Mouse (Mus musculus): ENCODE measurements around the gene Efcab11. TPM values are rescaled to one million over a fixed set of nuclear protein-coding genes. Genes with fewer than 3 reads are reported as not detected.

The Efcab11 gene
- total RNA-seq (2015; ENCODE audit: low replicate concordance) (2.3 and 6.5 TPM in 2 replicates), total RNA-seq (2017; ENCODE audit: low replicate concordance) (4.9 and 6.0 TPM in 2 replicates)

DNA sequence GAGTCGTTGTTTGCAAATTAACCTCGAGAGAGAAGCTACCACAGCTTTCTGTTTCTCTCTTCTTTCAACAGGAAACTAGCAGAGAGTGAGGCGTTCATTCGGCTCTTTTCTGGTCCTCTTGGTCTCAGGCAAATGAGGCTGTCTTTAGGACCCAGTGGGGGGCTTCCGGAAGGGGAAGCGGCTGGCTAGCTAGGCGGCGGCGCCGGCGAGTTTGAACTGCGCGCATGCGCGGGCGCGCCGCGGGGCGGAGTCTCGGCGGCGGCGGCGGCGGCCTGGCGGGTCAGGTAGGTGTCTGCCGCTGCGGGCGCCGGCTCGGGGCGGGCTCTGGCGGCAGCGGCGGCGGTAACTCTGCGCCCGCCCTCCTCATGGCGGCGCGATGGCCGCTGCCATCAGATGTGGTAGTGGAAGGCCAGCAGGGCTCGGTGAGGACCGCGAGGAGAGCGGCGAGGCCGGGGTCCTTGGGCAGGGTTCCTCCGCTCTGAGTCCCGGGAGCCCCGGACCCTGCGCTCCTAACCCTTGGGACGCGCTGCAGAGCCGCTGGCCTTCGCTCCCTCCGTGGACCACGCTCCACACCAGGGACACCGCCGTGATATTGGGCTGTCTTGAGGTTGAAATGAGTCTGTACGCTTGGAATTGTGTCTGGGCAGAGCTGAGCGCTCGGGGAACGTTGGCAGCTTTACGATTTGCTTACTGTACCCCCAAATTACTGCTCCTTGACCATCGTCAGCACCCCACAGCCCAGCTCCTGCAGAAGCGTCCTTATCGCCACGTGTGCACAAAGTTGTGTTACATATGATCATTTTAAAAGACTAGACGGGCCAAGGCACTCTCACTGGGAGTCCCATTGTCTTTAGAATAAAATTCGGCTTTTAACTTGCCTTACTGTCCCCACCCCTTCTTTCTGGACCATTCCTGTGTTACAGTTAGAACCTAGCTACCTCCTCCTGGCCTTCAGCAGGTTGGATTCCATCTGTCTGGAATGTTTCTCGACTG is at the start of gene Efcab11, which contains the start of gene Tdp1:
Gene Efcab11 (minus strand): TSS at position 171 of the 993 bp plus-strand sequence.
Gene Tdp1 (plus strand): TSS at position 249 of the 993 bp plus-strand sequence.
- ATAC-seq (replicated peaks; ENCODE audit: low FRiP score, poor library complexity, severe bottlenecking), result peak; percentile 79

- ATAC-seq (replicated peaks; ENCODE audit: low FRiP score, poor library complexity, severe bottlenecking), result no peak
Measured at GRCm38 (mm10) chr12:99933630-99934029, 49.4 kb upstream of the Efcab11 start.

DNA sequence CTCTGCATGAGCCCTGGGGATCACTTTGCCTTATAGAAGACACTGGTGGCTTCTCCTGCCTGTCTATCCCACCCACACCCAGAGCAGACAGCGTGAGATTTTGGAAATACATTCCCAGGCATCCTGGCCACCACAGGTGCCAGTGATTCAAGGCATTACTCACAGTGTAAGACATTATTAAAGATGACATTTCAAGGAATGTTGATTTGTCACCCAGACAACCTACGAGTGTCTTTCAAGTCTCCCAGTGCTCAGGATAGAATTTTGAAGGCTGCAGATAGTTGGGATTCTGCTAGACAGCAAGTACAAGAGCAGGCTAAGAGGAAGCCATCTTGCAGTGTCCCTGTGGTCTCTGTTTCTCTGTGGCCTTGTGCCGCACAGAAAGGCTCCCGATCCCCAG is 48.0 kb upstream of the Efcab11 start:
- ATAC-seq (replicated peaks; ENCODE audit: low FRiP score, poor library complexity, severe bottlenecking), result no peak

- ATAC-seq (replicated peaks; ENCODE audit: low FRiP score, poor library complexity, severe bottlenecking), result no peak
Measured at GRCm38 (mm10) chr12:99929160-99929559, 44.9 kb upstream of the Efcab11 start.

GRCm38 (mm10) chr12:99928311-99928710 is 44.1 kb upstream of the Efcab11 start:
- ATAC-seq (replicated peaks; ENCODE audit: low FRiP score, poor library complexity, severe bottlenecking), result no peak

GRCm38 (mm10) chr12:99923703-99924102 is 39.5 kb upstream of the Efcab11 start:
- ATAC-seq (replicated peaks; ENCODE audit: low FRiP score, poor library complexity, severe bottlenecking), result no peak

- ATAC-seq (replicated peaks; ENCODE audit: low FRiP score, poor library complexity, severe bottlenecking), result no peak
Measured at GRCm38 (mm10) chr12:99923131-99923606, 38.9 kb upstream of the Efcab11 start.

- no peak for ATAC-seq (replicated peaks; ENCODE audit: low FRiP score, poor library complexity, severe bottlenecking)
Measured at GRCm38 (mm10) chr12:99921045-99921444, 36.8 kb upstream of the Efcab11 start.

DNA sequence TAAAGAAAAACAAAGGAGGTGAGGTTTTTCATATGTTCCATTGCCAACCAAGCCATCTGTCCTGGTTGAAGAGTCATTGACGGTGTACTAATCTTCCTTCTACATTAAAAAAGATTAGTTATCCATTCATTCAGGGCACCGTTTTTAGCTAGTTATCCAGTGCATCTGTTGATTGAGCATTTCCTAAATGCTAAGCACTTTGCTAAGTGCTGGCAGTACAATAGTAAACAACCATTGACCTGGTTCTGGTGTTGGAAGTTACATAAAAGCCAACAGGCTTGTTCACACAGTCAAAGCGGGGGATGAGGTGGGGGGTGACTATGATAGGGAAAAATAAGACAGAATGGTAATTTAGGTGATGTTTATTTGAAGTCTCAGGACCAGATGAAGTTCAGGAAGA is 35.4 kb upstream of the Efcab11 start:
- ATAC-seq (replicated peaks; ENCODE audit: low FRiP score, poor library complexity, severe bottlenecking), result no peak

GRCm38 (mm10) chr12:99917800-99918427 is 33.7 kb upstream of the Efcab11 start:
- no peak for ATAC-seq (replicated peaks; ENCODE audit: low FRiP score, poor library complexity, severe bottlenecking)

- no peak for ATAC-seq (replicated peaks; ENCODE audit: low FRiP score, poor library complexity, severe bottlenecking)
Measured at GRCm38 (mm10) chr12:99911466-99911865, 27.2 kb upstream of the Efcab11 start.

DNA sequence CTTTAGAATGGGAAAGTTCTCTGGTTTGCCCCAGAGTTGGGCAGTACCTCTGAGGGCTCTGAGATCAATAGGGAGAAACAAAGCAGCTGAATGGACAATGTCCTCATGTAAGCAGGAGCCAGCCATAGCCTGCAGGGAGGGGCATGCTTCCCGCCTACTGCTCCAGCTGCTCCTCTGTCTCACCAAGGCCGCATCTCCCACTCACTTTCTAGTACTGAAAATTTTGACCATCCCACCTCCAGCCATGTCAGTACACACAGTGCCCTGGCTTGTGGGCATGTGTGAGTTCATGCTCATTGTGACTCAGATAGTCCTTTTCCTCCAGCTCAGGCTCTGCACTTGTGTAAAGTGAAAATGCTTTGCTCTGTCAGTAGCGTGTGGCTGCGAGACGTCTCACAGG is 20.3 kb upstream of the Efcab11 start:
- ATAC-seq (replicated peaks; ENCODE audit: low FRiP score, poor library complexity, severe bottlenecking), result no peak

DNA sequence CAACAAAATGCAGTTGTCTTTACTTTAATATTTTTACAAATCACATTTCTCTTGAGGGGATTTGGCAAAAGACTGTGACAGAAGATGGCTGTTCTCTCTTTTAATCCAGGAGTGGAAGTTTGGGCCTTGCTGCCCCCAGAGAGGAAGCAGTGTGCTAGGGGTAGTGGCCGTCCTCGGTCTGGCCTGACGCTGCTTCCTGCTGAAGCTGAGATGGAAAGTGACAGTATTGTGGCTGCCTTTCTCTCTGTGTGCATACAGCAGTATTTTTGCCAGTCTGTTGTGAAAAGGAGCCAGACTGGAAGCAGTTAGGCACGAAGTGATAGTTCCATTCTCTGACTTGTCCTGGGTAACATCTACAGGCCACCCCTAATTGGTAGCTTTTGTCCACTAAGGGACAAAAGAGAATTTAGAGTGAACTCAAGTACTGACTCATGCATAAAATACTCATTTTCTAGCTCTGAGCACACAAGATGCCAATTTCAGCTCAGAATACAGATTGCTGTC is 18.7 kb upstream of the Efcab11 start:
- ATAC-seq (replicated peaks; ENCODE audit: low FRiP score, poor library complexity, severe bottlenecking), result no peak

GRCm38 (mm10) chr12:99901973-99902866 is 18.0 kb upstream of the Efcab11 start:
- no peak for ATAC-seq (replicated peaks; ENCODE audit: low FRiP score, poor library complexity, severe bottlenecking)

DNA sequence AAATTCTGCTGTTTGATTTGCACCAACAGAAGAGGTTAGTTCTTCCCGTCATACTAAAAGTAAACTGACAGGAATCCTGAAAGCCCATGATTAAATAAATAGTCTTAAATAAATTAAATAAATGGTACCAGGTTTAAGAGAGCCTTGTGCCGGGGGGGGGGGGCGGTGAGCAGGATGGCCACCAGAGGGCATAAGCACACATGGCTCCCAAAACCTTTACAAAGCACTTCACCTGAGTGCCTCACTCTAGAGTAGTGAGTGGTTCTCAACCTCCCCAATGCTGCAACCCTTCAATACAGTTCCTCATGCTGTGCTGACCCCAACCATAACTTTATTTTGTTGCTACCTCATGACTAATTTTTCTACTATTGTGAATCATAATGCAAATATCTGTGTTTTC is 15.8 kb upstream of the Efcab11 start:
- no peak for ATAC-seq (replicated peaks; ENCODE audit: low FRiP score, poor library complexity, severe bottlenecking)

- ATAC-seq (replicated peaks; ENCODE audit: low FRiP score, poor library complexity, severe bottlenecking), result no peak
Measured at GRCm38 (mm10) chr12:99898248-99898870, 14.1 kb upstream of the Efcab11 start.

DNA sequence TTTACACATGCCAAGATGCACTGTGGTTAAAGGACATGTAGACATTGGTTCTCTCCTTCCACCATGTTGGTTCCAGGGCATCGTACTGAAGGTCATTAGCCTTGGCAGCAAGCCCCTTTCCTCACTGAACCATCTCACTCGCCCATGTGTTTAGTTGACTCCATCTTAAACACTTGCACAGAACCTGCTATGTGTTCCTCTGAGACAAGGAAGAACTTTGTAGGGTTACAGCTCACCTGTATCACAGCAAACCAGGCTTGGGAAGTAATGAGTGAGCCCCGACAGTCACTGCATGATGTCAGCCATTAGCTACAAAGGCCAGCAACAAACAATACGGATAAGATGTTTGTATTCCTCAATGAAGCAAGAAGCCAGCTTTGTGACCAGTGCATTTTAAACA is 13.6 kb upstream of the Efcab11 start:
- no peak for ATAC-seq (replicated peaks; ENCODE audit: low FRiP score, poor library complexity, severe bottlenecking)

DNA sequence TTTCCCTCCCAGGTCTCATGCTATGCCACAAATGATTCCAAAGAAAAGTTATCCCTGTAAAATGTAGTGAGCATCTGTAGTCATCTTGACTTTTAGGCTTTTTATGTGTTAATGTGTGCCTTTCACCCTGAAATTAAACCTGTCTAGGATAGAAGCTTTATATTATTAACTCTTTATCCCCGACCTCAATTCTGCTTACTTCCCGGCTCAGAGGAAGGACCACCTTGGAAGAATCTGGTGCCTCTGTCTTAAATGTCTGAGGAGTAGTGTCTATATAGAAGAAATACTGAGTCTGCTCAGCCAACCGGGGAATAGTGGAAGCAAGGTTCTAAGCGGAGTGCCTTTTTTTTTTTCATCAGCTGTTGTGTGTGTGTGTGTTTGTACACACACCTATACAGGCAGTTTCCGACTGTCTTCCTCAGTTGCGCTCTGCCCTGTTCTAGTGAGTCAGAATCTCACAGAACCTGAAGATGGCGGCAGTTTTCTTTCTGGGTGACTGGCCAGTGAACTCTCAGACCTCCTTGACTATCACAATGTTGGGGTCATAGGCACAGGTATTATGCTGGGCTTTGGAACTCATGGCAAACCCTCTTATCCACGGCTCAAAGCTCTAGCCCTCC is 1.2 kb upstream of the Efcab11 start:
- ATAC-seq (replicated peaks; ENCODE audit: low FRiP score, poor library complexity, severe bottlenecking), result no peak

DNA sequence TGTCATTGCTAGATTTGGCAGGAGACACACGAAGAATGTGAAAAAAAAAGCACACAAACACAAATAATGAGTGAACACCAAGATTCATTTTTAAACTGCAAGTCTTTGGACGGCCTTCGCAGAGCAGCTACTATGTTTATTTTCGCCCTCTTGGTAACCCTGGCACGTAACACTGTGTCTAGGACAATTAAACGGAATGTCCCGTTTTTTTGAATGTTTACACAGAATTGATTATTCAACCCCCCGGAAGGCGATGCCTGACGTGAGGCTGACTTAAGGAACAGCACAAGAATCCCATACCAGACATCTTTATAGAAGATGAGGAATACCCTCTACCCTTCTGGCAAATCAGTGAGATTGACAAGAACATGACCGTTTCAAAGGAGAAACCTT is 530 bp downstream of the Efcab11 start:
- ATAC-seq (replicated peaks; ENCODE audit: low FRiP score, poor library complexity, severe bottlenecking), result peak; percentile 18; the same call in 1 of the 2 replicates

All from erythroblast, adult 5-6 weeks (primary cell).